Mouse (Mus musculus): ENCODE data around the gene Nans. TPM values are rescaled to one million over a fixed set of nuclear protein-coding genes. Genes with fewer than 3 reads are reported as not detected.

Nans gene
- polyA plus RNA-seq, 1 experiment from 2014 or later: 88.8 TPM

DNA sequence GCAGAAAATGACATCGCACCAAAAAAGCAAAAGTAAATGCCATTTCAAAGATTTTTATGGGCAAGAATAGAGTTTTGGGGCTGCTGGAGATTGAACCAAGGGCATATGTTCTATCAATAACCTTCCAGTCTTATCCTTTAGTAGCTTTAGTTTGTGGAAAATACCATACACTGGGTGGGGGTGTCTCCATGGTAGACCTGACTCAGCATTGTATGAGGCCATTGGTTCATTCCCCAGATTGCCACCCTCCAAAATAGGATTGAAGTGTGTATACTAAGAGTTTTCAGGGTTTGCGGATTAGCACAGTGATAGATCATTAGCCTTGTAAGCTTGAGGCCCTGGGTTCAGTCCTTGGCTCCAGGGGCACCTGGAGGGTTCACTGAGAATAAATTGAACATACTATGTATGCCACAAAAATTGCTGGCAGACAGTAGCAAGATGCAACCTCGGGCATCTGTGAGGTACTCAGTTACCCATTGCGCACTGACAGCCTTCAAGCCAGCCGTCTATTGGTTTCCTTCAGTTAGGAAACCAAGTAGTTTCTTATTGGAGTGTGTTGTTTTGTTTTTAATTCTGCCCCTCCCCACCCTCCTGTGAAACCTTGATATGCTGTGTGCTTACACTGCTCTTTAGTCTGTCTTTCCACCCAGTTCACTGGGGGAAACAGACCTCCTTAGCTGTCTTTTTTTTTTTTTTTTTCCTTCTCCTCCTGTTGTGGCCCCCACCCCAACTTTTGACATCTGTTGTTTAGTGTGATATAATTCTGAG lies 34.8 kb upstream of the Nans start:
- Histone ChIP-seq H3K9me3 (no peaks in the 10 kb centered on the region), H3K27me3 (replicated peaks; ENCODE audit: low read depth, poor library complexity, severe bottlenecking) (no peaks in the 10 kb centered on the region), H3K4me1 (peaks cover 56% of the 10 kb centered on the region), H3K36me3 (replicated peaks) (peaks cover 34% of the 10 kb centered on the region), H3K4me3 (peak overlapping the region; percentile 91), H3K27ac (replicated peaks) (no peak overlapping the region)
- DNase-seq (ENCODE audit: low spot score): no peak
- WGBS: 78% methylated on average over 5 of the region's 5 CpGs

DNA sequence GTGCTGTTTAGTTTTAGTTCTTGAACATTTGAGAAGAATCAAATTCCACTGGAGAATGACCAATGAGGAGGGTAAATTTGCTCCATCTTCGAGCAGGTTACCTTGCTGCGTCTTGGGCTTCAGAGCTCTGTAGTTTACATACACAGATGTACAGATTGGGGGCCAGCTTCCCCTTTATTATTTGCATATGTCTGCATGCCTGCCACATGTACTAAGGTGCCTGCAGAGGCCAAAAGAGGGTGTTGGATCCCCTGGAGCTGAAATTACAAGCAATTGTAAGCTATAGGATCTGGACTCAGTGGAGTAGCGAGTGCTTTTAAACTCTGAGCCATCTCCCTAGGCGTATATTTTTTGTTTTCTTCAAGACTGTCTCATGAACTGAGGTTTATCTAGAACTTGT lies 32.3 kb upstream of the Nans start:
- no peaks in the 10 kb centered on the region for H3K27me3 ChIP-seq (replicated peaks; ENCODE audit: low read depth, poor library complexity, severe bottlenecking)
- no peak overlapping the region for H3K4me3 ChIP-seq
- no peak for DNase-seq (ENCODE audit: low spot score)
- 90% methylated on average over 4 of the region's 4 CpGs for WGBS
- H3K36me3 ChIP-seq (replicated peaks): peaks cover 59% of the 10 kb centered on the region
- peaks cover 44% of the 10 kb centered on the region for H3K4me1 ChIP-seq
- H3K9me3 ChIP-seq: no peaks in the 10 kb centered on the region
- H3K27ac ChIP-seq (replicated peaks): no peak overlapping the region

DNA sequence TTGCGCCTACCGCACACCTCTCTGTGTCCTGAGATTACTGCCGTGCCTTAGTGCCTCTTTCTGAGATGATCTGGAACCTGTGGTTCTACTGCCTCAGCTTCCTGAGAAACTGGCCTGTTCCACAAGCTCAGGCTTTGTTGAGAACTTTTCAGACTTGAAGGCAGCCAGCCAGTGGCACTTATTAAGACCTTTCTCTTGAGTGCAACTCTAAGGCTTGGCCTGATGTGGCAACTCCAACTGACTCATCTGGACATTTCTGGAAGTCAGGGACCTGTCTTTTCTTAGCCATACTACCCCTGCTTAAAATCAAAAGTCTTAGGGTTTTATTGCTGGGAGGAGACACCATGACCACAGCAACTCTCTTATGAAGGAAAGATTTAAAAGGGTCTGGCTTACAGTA lies 31.9 kb upstream of the Nans start:
- H3K4me1 ChIP-seq: peaks cover 44% of the 10 kb centered on the region
- no peaks in the 10 kb centered on the region for H3K9me3 ChIP-seq
- WGBS: 96% methylated on average over 3 of the region's 3 CpGs
- no peak overlapping the region for H3K27ac ChIP-seq (replicated peaks)
- H3K36me3 ChIP-seq (replicated peaks): peaks cover 63% of the 10 kb centered on the region
- no peak for DNase-seq (ENCODE audit: low spot score)
- no peaks in the 10 kb centered on the region for H3K27me3 ChIP-seq (replicated peaks; ENCODE audit: low read depth, poor library complexity, severe bottlenecking)
- no peak overlapping the region for H3K4me3 ChIP-seq

DNA sequence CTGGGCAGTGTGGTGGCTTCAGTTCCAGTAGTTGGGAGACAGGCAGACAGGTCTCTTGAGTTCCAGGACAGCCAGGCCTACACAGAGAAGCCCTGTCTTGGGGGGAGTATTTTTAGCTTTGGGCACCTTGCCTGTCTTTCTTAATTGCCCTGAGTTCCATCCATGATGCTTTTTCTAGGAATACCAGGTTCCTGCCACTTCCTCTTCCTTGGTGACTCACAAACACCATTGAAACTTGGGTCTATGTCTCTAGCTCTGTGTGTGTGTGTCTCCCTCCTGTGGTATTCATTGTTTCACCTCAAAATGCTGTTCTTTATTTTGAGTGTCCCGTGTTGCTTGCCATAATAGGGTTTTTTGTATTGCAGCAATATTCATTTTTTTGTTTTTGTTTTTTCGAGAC lies 30.6 kb upstream of the Nans start:
- WGBS: 95% methylated on average over 2 of the region's 2 CpGs
- peaks cover 33% of the 10 kb centered on the region for H3K4me1 ChIP-seq
- no peak for DNase-seq (ENCODE audit: low spot score)
- H3K4me3 ChIP-seq: no peak overlapping the region
- peaks cover 73% of the 10 kb centered on the region for H3K36me3 ChIP-seq (replicated peaks)
- no peak overlapping the region for H3K27ac ChIP-seq (replicated peaks)
- no peaks in the 10 kb centered on the region for H3K27me3 ChIP-seq (replicated peaks; ENCODE audit: low read depth, poor library complexity, severe bottlenecking)
- no peaks in the 10 kb centered on the region for H3K9me3 ChIP-seq

DNA sequence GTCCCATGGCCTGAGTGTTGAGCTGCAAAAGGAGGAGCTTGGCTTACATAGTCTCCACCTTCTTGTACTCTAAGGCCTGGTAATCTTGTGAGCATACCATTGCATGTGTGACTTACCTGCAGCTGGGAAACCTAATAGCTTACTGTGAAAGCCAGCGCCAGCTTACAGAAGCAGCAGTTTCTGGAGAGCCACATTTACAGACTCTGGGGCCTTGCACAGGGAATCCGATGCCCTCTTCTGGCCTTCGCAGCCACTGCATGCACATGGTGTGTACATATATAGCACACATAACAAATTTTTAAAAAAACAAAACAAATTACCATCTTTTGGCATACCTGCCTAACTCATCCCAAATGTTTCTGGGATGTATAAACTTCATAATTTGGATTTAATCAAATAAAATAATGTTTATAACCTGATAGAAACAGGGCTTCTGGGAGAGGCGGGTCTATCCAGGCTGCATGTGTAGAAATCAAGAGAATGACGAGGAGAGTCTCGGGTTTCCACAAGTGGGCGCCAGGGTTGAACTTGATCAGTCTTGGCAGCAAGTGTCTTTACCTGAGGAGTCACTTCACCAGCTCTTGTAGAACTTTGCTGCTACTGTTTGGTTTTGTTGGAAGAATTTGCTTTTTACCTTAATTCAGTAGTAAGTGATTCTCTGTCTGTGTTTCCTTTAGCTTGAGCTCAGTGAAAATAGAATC lies 25.8 kb upstream of the Nans start:
- 84% methylated on average over 7 of the region's 7 CpGs for WGBS
- peaks cover 95% of the 10 kb centered on the region for H3K36me3 ChIP-seq (replicated peaks)
- no peaks in the 10 kb centered on the region for H3K9me3 ChIP-seq
- no peak overlapping the region for H3K27ac ChIP-seq (replicated peaks)
- no peaks in the 10 kb centered on the region for H3K4me1 ChIP-seq
- H3K4me3 ChIP-seq: no peak overlapping the region
- DNase-seq (ENCODE audit: low spot score): peak; percentile 46
- no peaks in the 10 kb centered on the region for H3K27me3 ChIP-seq (replicated peaks; ENCODE audit: low read depth, poor library complexity, severe bottlenecking)

DNA sequence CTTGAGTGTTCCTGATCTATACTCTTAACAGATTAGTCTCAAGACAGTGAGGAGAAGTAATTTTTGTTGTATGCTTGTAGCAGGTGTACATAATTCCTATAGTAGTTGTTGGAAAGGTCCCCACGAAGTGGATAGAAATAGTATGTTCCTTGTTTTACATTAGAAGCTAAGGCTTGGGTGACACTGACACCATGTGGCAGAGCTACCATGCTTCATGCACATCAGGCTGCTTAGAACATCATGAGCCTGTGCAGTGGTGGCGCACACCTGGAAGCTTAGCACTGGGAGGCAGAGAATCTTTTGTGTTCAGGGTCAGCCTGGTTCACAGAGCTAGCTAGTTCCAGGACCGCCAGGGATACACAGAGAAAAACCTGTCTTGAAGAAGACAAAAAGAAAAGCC lies 23.3 kb upstream of the Nans start:
- Histone ChIP-seq H3K27ac (replicated peaks) (no peak overlapping the region), H3K4me1 (no peaks in the 10 kb centered on the region), H3K4me3 (no peak overlapping the region), H3K9me3 (no peaks in the 10 kb centered on the region), H3K36me3 (replicated peaks) (peaks cover 100% of the 10 kb centered on the region), H3K27me3 (replicated peaks; ENCODE audit: low read depth, poor library complexity, severe bottlenecking) (no peaks in the 10 kb centered on the region)
- 92% methylated on average over 3 of the region's 3 CpGs for WGBS
- DNase-seq (ENCODE audit: low spot score): no peak

DNA sequence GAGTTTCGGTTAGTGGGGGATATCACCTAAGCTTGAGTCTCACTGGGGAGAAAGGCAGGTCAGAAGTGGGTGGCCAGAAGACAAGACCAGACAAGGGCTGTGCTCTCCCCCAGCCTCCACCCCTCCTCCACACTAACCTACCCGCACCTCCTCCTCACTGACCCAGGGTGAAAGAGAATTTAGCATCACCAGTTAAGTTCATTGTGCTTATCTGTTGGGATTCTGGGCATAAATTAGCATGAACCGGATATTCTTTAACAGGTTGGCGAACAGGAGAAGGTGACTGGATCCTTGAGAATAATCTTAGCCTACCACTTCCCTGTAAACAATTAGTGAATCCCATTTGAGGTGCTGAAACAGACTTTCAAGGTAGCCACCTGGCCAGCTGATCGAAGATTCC lies 13.9 kb upstream of the Nans start:
- H3K27me3 ChIP-seq (replicated peaks; ENCODE audit: low read depth, poor library complexity, severe bottlenecking): no peaks in the 10 kb centered on the region
- DNase-seq (ENCODE audit: low spot score): no peak
- 93% methylated on average over 5 of the region's 5 CpGs for WGBS
- H3K9me3 ChIP-seq: no peaks in the 10 kb centered on the region
- no peak overlapping the region for H3K27ac ChIP-seq (replicated peaks)
- H3K4me3 ChIP-seq: no peak overlapping the region
- peaks cover 93% of the 10 kb centered on the region for H3K36me3 ChIP-seq (replicated peaks)
- H3K4me1 ChIP-seq: no peaks in the 10 kb centered on the region

DNA sequence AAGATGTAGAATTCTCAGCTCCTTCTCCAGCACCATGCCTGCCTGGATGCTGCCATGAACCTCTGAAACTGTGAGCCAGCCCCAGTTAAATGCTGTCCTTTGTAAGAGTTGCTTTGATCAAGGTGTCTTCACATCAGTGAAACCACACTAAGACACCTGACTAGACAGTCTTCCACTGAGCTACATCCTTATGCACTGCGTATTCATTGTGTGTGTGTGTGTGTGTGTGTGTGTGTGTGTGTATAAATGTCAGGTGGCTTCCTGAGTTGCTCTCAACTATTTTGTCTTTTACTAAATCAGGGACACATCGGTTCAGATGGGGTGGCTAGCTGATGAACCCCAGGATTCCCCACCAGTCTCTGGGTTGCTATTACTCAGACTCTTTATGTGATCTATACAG lies 10.0 kb upstream of the Nans start:
- Histone ChIP-seq H3K4me1 (no peaks in the 10 kb centered on the region), H3K27ac (replicated peaks) (no peak overlapping the region), H3K36me3 (replicated peaks) (peaks cover 53% of the 10 kb centered on the region), H3K27me3 (replicated peaks; ENCODE audit: low read depth, poor library complexity, severe bottlenecking) (no peaks in the 10 kb centered on the region), H3K9me3 (no peaks in the 10 kb centered on the region), H3K4me3 (no peak overlapping the region)
- DNase-seq (ENCODE audit: low spot score): no peak
- 95% methylated on average over 2 of the region's 2 CpGs for WGBS

DNA sequence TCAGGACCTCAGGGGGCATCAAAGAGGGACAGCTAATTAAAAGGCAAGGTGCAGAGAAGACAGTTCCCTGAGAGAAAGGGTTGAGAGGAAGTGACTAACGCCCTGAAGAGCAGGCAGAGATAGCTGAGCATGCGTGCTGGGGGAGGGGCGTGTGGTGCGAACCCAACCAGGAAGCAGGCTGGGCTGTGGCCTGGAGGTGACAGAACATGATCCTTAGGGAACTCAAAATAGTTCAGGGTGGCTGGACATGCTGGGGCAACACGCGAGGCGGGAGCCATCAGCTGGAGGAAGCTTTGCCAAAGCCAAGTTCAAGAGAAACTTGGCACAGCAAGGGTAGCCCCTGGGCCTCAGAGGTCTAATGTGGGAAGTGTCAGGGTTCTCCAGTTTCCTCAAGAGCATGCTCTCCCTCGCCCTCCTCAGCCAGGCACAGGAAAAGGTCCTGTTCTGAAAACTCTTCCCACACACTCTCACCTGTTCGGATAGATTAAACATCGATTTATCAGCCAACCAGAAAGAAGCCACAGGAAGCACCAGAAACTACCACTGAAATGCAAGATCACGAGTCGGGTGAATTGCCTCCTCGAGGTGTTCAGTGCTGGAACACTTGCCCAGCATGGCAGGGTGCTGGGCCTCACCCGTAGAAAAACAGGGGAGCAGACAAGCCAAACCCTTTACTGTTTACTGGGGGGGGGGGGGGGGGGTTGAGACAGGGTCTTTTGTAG lies 3.2 kb upstream of the Nans start:
- peaks cover 24% of the 10 kb centered on the region for H3K4me1 ChIP-seq
- 49% methylated on average over 14 of the region's 14 CpGs for WGBS
- DNase-seq (ENCODE audit: low spot score): no peak
- no peaks in the 10 kb centered on the region for H3K9me3 ChIP-seq
- H3K27ac ChIP-seq (replicated peaks): peak overlapping the region; percentile 30; the same call in 1 of the 2 replicates
- no peak overlapping the region for H3K4me3 ChIP-seq
- H3K27me3 ChIP-seq (replicated peaks; ENCODE audit: low read depth, poor library complexity, severe bottlenecking): no peaks in the 10 kb centered on the region
- H3K36me3 ChIP-seq (replicated peaks): no peaks in the 10 kb centered on the region

DNA sequence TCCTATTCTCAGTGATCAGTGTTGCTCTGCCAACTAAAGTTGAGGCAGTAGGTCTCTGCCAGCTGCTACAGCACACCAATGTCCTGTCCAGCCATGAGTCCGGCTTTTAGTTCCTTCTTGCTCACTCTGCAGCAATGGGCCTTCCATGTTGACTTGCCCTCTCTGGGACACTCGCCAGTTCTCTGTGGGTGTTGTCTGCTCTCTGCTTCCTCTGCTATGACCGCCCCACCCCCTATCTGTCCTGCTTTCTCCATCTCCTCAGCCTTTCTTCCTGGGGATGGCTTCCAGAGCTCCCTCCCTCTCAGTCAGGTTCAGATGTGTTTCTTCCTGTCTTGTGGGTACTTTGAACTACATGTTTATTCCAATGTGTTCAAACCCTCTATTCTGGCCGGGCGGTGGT lies 1.7 kb upstream of the Nans start:
- WGBS: 93% methylated on average over 5 of the region's 5 CpGs
- no peaks in the 10 kb centered on the region for H3K9me3 ChIP-seq
- no peaks in the 10 kb centered on the region for H3K27me3 ChIP-seq (replicated peaks; ENCODE audit: low read depth, poor library complexity, severe bottlenecking)
- no peak overlapping the region for H3K27ac ChIP-seq (replicated peaks)
- no peak for DNase-seq (ENCODE audit: low spot score)
- H3K4me1 ChIP-seq: peaks cover 24% of the 10 kb centered on the region
- peaks cover 8% of the 10 kb centered on the region for H3K36me3 ChIP-seq (replicated peaks)
- no peak overlapping the region for H3K4me3 ChIP-seq

DNA sequence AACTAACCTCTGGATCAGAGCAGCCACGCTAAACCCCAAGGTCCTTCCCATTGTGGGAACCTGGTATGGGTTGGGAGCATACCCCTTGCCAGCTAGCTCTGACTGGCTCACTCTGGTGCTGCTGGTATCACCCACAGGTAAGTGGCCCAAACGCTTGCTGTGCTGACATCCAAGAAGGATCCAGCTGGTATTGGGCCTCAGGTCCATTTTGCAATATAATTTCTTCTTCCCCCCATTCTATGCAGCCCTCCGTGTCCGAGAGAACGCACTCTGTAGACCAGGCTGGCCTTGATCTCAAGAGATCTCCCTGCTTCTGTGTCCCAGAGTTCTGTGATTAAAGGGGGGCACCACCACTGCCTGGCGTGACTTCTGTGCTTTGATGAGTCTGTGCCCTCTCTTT lies 4.0 kb downstream of the Nans start:
- Histone ChIP-seq H3K27me3 (replicated peaks; ENCODE audit: low read depth, poor library complexity, severe bottlenecking) (peaks cover 5% of the 10 kb centered on the region; the same call in 1 of the 2 replicates), H3K27ac (replicated peaks) (no peak overlapping the region), H3K4me1 (peaks cover 16% of the 10 kb centered on the region), H3K36me3 (replicated peaks) (peaks cover 57% of the 10 kb centered on the region), H3K9me3 (no peaks in the 10 kb centered on the region), H3K4me3 (no peak overlapping the region)
- no peak for DNase-seq (ENCODE audit: low spot score)
- WGBS: 94% methylated on average over 6 of the region's 6 CpGs

DNA sequence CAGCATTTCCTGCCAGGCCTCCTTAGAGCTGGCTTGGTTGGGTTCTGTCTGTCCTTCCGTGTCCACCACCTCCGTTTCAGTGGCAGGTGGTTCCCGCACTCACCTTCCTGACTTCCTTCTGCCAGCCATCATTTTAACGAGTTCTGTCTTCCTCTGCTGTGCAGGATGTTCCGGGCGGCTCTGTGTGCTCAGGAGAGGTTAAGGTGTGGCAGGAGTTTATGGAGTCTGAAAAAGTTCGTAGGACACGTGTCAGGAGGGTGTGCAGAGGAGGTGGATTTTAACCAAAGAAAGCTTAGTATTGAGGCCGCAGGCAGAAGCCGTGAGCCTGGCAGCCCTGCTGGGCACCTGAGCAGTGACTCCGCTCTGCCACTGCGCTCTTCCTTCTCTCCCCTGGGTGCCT lies 6.5 kb downstream of the Nans start:
- Histone ChIP-seq H3K36me3 (replicated peaks) (peaks cover 78% of the 10 kb centered on the region), H3K27ac (replicated peaks) (no peak overlapping the region), H3K4me3 (no peak overlapping the region), H3K9me3 (no peaks in the 10 kb centered on the region), H3K4me1 (peaks cover 7% of the 10 kb centered on the region), H3K27me3 (replicated peaks; ENCODE audit: low read depth, poor library complexity, severe bottlenecking) (peaks cover 15% of the 10 kb centered on the region; the same call in 1 of the 2 replicates)
- no peak for DNase-seq (ENCODE audit: low spot score)
- 90% methylated on average over 12 of the region's 12 CpGs for WGBS
